Mouse (Mus musculus) cerebellum, adult 2 months (tissue): ENCODE data around the gene Xpo1.

Source experiments
- CTCF ChIP-seq: fragments of 200-500 bp; IDR thresholded peaks from 2 replicates; pipeline ENCODE4 v1.5.1; 2011; ENCODE audit warnings: low read depth, mild to moderate bottlenecking, control low read depth, low read length, moderate library complexity, borderline replicate concordance; ENCODE audit not compliant: insufficient read depth
- POLR2A ChIP-seq: fragments of 200-500 bp; IDR thresholded peaks from 2 replicates; pipeline ENCODE4 v1.6.1; 2011; ENCODE audit warnings: low read length, control low read depth, borderline replicate concordance; ENCODE audit not compliant: insufficient read depth

- TF ChIP-seq CTCF (no peak), POLR2A (peak; percentile 54)
These were observed 50.1 kb downstream of the Xpo1 start for GRCm38 (mm10) chr11:23305673-23306608.
